Mouse (Mus musculus) T-helper 17 cell (primary cell): ENCODE results near the gene Susd6.

Experiments used
- in situ Hi-C, 2 experiments: fragments of 300-600 bp; cut with MboI, MseI; formaldehyde crosslinking; loops; 1 replicate in 1 of 2; 2 replicates in 1 of 2; pipeline ENCODE4 v1.15.1; 2025; ENCODE audit warnings: high pct_unique_total_duplicates in 2 of 2

Gene Susd6

DNA sequence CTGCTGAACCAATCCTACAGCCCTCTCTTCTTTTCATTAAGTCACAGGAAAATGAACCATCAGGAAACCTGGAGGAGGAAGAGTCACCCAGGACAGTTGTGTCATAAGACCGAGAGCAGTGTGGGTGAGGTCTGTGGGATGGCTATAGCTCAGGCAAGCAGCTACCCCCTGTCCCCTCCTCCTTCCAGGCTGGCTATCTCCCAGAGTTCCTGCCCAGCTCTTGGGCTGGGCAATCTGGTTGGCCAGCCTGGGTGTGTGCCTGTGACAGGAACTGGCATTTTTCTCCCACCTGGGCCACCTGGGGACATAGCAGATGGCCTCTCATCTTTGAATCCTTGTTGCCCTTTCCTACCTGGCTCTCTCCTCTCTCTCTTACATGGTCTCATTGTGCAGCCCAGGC is 6.4 kb upstream of the Susd6 start:
- in situ Hi-C loops, result loop anchor here in 1 of 2 experiments (10.0 kb wide), 1 partner anchor 1129 kb away; no protein-coding TSS in a partner anchor

DNA sequence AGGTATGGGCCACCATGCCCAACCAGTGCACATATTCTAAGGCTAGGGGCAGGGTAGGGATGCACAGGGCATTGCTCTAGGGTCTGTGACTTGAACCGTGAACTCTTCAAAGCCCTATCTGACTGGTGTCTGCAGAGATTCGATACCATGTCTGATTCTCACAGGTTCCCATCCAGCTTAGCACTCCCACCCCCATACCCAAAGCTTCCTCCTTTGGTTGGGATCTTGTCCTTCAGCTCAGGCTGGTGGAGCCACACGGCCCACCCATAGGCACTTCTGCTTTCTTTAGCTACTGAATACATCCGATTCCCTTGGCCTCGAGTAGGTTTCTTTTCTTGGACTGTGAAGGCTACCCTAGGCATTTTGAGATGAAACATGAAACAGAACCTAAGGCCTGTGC is 5.3 kb upstream of the Susd6 start:
- in situ Hi-C loops, result loop anchor here in 1 of 2 experiments (10.0 kb wide), 1 partner anchor 1130 kb away; no protein-coding TSS in a partner anchor

GRCm38 (mm10) chr12:80785597-80785996 is 4.7 kb upstream of the Susd6 start:
- in situ Hi-C loops, result loop anchor here in 1 of 2 experiments (10.0 kb wide), 1 partner anchor 1131 kb away; no protein-coding TSS in a partner anchor

GRCm38 (mm10) chr12:80786591-80786990 is 3.7 kb upstream of the Susd6 start:
- in situ Hi-C loops, result loop anchor here in 1 of 2 experiments (10.0 kb wide), 1 partner anchor 1132 kb away; no protein-coding TSS in a partner anchor

- in situ Hi-C loops, result loop anchor here in 1 of 2 experiments (10.0 kb wide), 1 partner anchor 1133 kb away; no protein-coding TSS in a partner anchor
Measured at GRCm38 (mm10) chr12:80787604-80788003, 2.7 kb upstream of the Susd6 start.

- in situ Hi-C loops, result loop anchor here in 1 of 2 experiments (10.0 kb wide), 1 partner anchor 1133 kb away; no protein-coding TSS in a partner anchor
Measured at GRCm38 (mm10) chr12:80788188-80788587, 2.1 kb upstream of the Susd6 start.

DNA sequence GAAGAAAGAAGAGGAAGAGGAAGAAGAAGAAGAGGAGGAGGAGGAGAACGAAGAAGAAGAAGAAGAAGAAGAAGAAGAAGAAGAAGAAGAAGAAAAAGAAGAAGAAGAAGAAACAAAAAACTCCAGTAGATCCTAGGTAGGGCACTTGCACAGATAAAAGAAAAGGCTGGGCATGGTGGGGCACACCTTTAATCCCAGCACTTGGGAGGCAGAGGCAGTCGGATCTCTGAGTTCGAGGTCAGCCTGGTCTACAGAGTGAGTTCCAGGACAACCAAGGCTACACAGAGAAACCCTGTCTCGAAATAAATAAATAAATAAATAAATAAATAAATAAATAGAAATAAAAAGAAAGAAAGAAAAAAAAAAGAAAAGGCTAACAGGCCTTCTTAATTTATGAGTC is 1.0 kb upstream of the Susd6 start:
- in situ Hi-C loops, result loop anchor here in 1 of 2 experiments (10.0 kb wide), 1 partner anchor 1134 kb away; no protein-coding TSS in a partner anchor

- in situ Hi-C loops, result loop anchor here in 1 of 2 experiments (5.0 kb wide), 1 partner anchor 41 kb away; no protein-coding TSS in a partner anchor
Measured at GRCm38 (mm10) chr12:80790700-80791570, 625 bp downstream of the Susd6 start.

- in situ Hi-C loops, result loop anchor here in 1 of 2 experiments (5.0 kb wide), 1 partner anchor 40 kb away; no protein-coding TSS in a partner anchor
Measured at GRCm38 (mm10) chr12:80791571-80792444, 1.5 kb downstream of the Susd6 start.

GRCm38 (mm10) chr12:80792867-80793266 is 2.6 kb downstream of the Susd6 start:
- in situ Hi-C loops, result loop anchor here in 1 of 2 experiments (5.0 kb wide), 1 partner anchor 39 kb away; no protein-coding TSS in a partner anchor

DNA sequence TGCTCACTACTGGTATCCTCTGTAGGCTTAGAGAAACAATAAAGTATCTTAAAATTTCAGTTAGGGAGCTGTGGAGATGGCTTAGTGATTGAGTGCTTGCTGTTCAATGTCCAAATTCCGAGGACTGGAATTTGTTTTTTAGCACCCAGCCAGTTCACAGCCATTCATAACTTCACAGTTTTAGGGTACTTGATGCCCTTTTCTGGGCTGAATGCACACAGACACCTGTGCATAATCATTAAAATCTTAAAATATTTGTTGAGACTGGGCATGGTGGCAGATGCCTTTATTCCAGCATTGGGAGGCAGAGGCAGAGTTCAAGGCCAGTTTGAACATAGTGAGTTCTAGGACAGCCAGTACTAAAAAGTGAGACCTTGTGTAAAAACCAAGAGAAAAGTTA is 3.2 kb downstream of the Susd6 start:
- in situ Hi-C loops, result loop anchor here in 1 of 2 experiments (5.0 kb wide), 1 partner anchor 39 kb away; no protein-coding TSS in a partner anchor

- in situ Hi-C loops, result loop anchor here in 1 of 2 experiments (5.0 kb wide), 1 partner anchor 38 kb away; no protein-coding TSS in a partner anchor
Measured at GRCm38 (mm10) chr12:80794522-80794921, 4.2 kb downstream of the Susd6 start.

- in situ Hi-C loops, result loop anchor here in 1 of 2 experiments (5.0 kb wide), 1 partner anchor 37 kb away; no protein-coding TSS in a partner anchor
Measured at GRCm38 (mm10) chr12:80794935-80795785, 4.8 kb downstream of the Susd6 start.

- in situ Hi-C loops, result no loop called here
Measured at GRCm38 (mm10) chr12:80798271-80798670, 8.0 kb downstream of the Susd6 start.

DNA sequence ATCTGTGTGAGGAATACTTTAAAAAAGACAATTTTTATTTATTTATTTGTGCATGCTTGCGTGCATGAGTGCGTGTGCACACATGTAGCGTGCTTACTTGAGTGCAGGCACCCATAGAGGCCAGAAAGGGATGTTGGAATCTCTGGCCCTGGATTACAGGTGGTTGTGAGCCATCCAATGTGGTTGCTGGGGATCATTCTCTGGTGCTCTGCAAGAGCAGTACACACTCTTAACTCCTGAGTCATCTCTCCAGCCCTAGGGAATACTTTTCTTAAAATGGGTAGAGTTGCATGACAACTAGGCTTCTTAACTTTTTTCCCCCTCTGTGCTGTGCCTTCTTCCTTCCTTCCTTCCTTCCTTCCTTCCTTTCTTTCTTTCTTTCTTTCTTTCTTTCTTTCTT is 9.8 kb downstream of the Susd6 start:
- in situ Hi-C loops, result no loop called here

DNA sequence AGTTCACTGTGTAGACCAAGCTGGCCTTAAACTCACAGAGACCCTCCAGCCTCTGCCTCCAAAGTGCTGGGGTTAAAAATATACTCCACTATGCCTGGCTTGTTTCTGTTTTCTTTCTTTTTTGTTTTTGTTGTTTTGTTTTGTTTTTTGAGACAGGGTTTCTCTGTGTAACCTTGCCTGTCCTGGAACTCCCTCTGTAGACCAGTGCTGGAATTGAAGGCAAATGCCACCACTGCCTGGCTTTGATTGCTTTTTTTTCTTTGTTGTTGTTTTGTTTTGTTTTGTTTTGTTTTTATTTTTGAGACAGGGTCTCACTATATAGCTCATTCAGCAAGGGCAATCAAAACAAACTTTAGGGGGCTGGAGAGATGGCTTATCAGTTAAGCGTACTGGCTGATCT is 11.1 kb downstream of the Susd6 start:
- in situ Hi-C loops, result no loop called here

GRCm38 (mm10) chr12:80803924-80804323 is 13.6 kb downstream of the Susd6 start:
- in situ Hi-C loops, result no loop called here

GRCm38 (mm10) chr12:80804861-80805428 is 14.6 kb downstream of the Susd6 start:
- in situ Hi-C loops, result no loop called here

- in situ Hi-C loops, result no loop called here
Measured at GRCm38 (mm10) chr12:80807451-80808085, 17.3 kb downstream of the Susd6 start.
